Mouse (Mus musculus) embryonic facial prominence, embryonic 12.5 days (tissue): ENCODE data around the gene B4galnt2. TPM values are rescaled to one million over a fixed set of nuclear protein-coding genes. Genes with fewer than 3 reads are reported as not detected.
A peak's percentile ranks its signal among the peaks of the same experiment; 100 is the strongest.

Source experiments
- ATAC-seq: fragments of 200-750 bp; cut with Nextera tagmentation; 2 replicates; pipeline ENCODE4 v1.8.0; 2017; ENCODE audit not compliant: insufficient number of reproducible peaks, insufficient read depth, low FRiP score, low TSS enrichment
- H3K27ac ChIP-seq: fragments of 300-500 bp; sonication (generic); 2 replicates; pipeline ENCODE4 v1.5.1; 2016; ENCODE audit warnings: mild to moderate bottlenecking
- H3K27me3 ChIP-seq: fragments of 300-500 bp; sonication (generic); 2 replicates; pipeline ENCODE4 v1.6.1; 2016; ENCODE audit warnings: mild to moderate bottlenecking, moderate library complexity
- H3K36me3 ChIP-seq: fragments of 300-500 bp; sonication (generic); 2 replicates; pipeline ENCODE4 v1.6.1; 2016; ENCODE audit warnings: mild to moderate bottlenecking
- H3K4me1 ChIP-seq: fragments of 300-500 bp; sonication (generic); 2 replicates; pipeline ENCODE4 v1.6.1; 2016
- H3K4me2 ChIP-seq: fragments of 300-500 bp; sonication (generic); replicated peaks from 2 replicates; pipeline ENCODE4 v1.6.1; 2016; ENCODE audit warnings: mild to moderate bottlenecking, moderate library complexity
- H3K4me3 ChIP-seq: fragments of 300-500 bp; sonication (generic); 2 replicates; pipeline ENCODE4 v1.5.1; 2016; ENCODE audit warnings: mild to moderate bottlenecking
- H3K9ac ChIP-seq: fragments of 300-500 bp; sonication (generic); 2 replicates; pipeline ENCODE4 v1.6.1; 2016; ENCODE audit warnings: mild to moderate bottlenecking, moderate library complexity
- H3K9me3 ChIP-seq: fragments of 300-500 bp; sonication (generic); 2 replicates; pipeline ENCODE4 v1.6.1; 2016; ENCODE audit warnings: mild to moderate bottlenecking, moderate library complexity
- WGBS: fragments of 180-500 bp; shearing (Covaris S2); methylation state at CpG from one replicate; pipeline ENCODE4 v1.1.7; 2016; 5-methylcytosine and 5-hydroxymethylcytosine counted together
- polyA plus RNA-seq: library from polyadenylated mRNA; unstranded; fragments of >200 nt; fragmentation: Nextera tagmentation; extraction: Ambion mirVana; gene quantifications from 2 replicates; pipeline ENCODE4 v1.2.1, GENCODE M21; 2016

The B4galnt2 gene
- polyA plus RNA-seq, 1 experiment from 2014 or later = not detected

GRCm38 (mm10) chr11:95829526-95830050, 85.1 kb downstream of the B4galnt2 start:
- Histone ChIP-seq H3K4me1 (peaks cover 32% of the 10 kb centered on the region), H3K4me3 (peak overlapping the region; percentile 25; the same call in 1 of the 2 replicates)
- WGBS = 26% methylated on average over 4 of the region's 4 CpGs

GRCm38 (mm10) chr11:95828181-95828964, 86.3 kb downstream of the B4galnt2 start:
- H3K4me3 ChIP-seq = no peak overlapping the region
- no peaks in the 10 kb centered on the region for H3K9me3 ChIP-seq
- no peak overlapping the region for H3K27ac ChIP-seq
- peaks cover 92% of the 10 kb centered on the region for H3K27me3 ChIP-seq
- H3K4me1 ChIP-seq = peaks cover 24% of the 10 kb centered on the region
- 75% methylated on average over 11 of the region's 11 CpGs for whole genome bisulfite sequencing
- H3K36me3 ChIP-seq = no peaks in the 10 kb centered on the region
- no peak overlapping the region for H3K4me2 ChIP-seq
- no peak overlapping the region for H3K9ac ChIP-seq
- no peak for ATAC-seq

More at GRCm38 (mm10) chr11:95829526-95830050, 85.1 kb downstream of the B4galnt2 start:
- H3K9me3 ChIP-seq = no peaks in the 10 kb centered on the region
- H3K9ac ChIP-seq = peak overlapping the region; percentile 27; the same call in 1 of the 2 replicates
- H3K4me2 ChIP-seq = no peak overlapping the region
- H3K27me3 ChIP-seq = peaks cover 98% of the 10 kb centered on the region
- no peak overlapping the region for H3K27ac ChIP-seq
- no peaks in the 10 kb centered on the region for H3K36me3 ChIP-seq
- no peak for ATAC-seq

GRCm38 (mm10) chr11:95827464-95828085, 87.1 kb downstream of the B4galnt2 start:
- H3K27me3 ChIP-seq = peaks cover 90% of the 10 kb centered on the region
- ATAC-seq = no peak

GRCm38 (mm10) chr11:95827168-95827447, 87.6 kb downstream of the B4galnt2 start:
- H3K36me3 ChIP-seq = no peaks in the 10 kb centered on the region
- no peak overlapping the region for H3K4me2 ChIP-seq
- H3K4me3 ChIP-seq = no peak overlapping the region
- 24% methylated on average over 3 of the region's 3 CpGs for WGBS
- H3K9ac ChIP-seq = no peak overlapping the region
- H3K9me3 ChIP-seq = no peaks in the 10 kb centered on the region
- ATAC-seq = no peak
- H3K27me3 ChIP-seq = peaks cover 88% of the 10 kb centered on the region
- H3K27ac ChIP-seq = no peak overlapping the region
- H3K4me1 ChIP-seq = peaks cover 24% of the 10 kb centered on the region

More at GRCm38 (mm10) chr11:95827464-95828085, 87.1 kb downstream of the B4galnt2 start:
- Histone ChIP-seq H3K4me2 (no peak overlapping the region), H3K4me3 (no peak overlapping the region), H3K9ac (no peak overlapping the region), H3K4me1 (peaks cover 24% of the 10 kb centered on the region), H3K9me3 (no peaks in the 10 kb centered on the region), H3K27ac (no peak overlapping the region), H3K36me3 (no peaks in the 10 kb centered on the region)
- WGBS = 13% methylated on average over 3 of the region's 3 CpGs

GRCm38 (mm10) chr11:95826317-95827167, 88.1 kb downstream of the B4galnt2 start:
- Histone ChIP-seq H3K9me3 (no peaks in the 10 kb centered on the region), H3K27ac (no peak overlapping the region), H3K36me3 (no peaks in the 10 kb centered on the region), H3K9ac (no peak overlapping the region), H3K27me3 (peaks cover 82% of the 10 kb centered on the region), H3K4me2 (no peak overlapping the region), H3K4me3 (no peak overlapping the region), H3K4me1 (peaks cover 24% of the 10 kb centered on the region)
- WGBS = 55% methylated on average over 6 of the region's 6 CpGs
- no peak for ATAC-seq

- Histone ChIP-seq H3K9ac (no peak overlapping the region), H3K4me2 (no peak overlapping the region), H3K36me3 (no peaks in the 10 kb centered on the region), H3K4me3 (no peak overlapping the region), H3K4me1 (peaks cover 17% of the 10 kb centered on the region), H3K9me3 (no peaks in the 10 kb centered on the region), H3K27ac (no peak overlapping the region), H3K27me3 (peaks cover 73% of the 10 kb centered on the region)
- ATAC-seq = no peak
- 51% methylated on average over 3 of the region's 3 CpGs for WGBS
Observed at GRCm38 (mm10) chr11:95825625-95826024, 89.1 kb downstream of the B4galnt2 start.

- Histone ChIP-seq H3K4me3 (peak overlapping the region; percentile 72), H3K36me3 (no peaks in the 10 kb centered on the region), H3K4me2 (peak overlapping the region; percentile 96), H3K27me3 (peaks cover 65% of the 10 kb centered on the region), H3K9me3 (no peaks in the 10 kb centered on the region), H3K4me1 (peaks cover 10% of the 10 kb centered on the region; the same call in 1 of the 2 replicates), H3K27ac (no peak overlapping the region), H3K9ac (peak overlapping the region; percentile 64)
- 2% methylated on average over 11 of the region's 11 CpGs for WGBS
- ATAC-seq = no peak
Observed at GRCm38 (mm10) chr11:95824877-95825243, 89.8 kb downstream of the B4galnt2 start.

- WGBS = under 1% methylated on average over 73 of the region's 78 CpGs
- H3K4me1 ChIP-seq = peaks cover 10% of the 10 kb centered on the region; the same call in 1 of the 2 replicates
- no peaks in the 10 kb centered on the region for H3K36me3 ChIP-seq
- H3K4me3 ChIP-seq = peak within 1 kb of the TSS; percentile 72
- peak within 1 kb of the TSS; percentile 64 for H3K9ac ChIP-seq
- ATAC-seq = peak; percentile 90
- H3K4me2 ChIP-seq = peak within 1 kb of the TSS; percentile 96
- no peaks in the 10 kb centered on the region for H3K9me3 ChIP-seq
- H3K27me3 ChIP-seq = peaks cover 59% of the 10 kb centered on the region
- H3K27ac ChIP-seq = no peak within 1 kb of the TSS
Observed at GRCm38 (mm10) chr11:95824071-95824876, 90.4 kb downstream of the B4galnt2 start, which contains the start of gene Phospho1. TSS of gene Phospho1 (plus strand) at chr11:95824499.

GRCm38 (mm10) chr11:95822437-95822836, 92.3 kb downstream of the B4galnt2 start:
- 96% methylated on average over 4 of the region's 4 CpGs for WGBS
- no peak overlapping the region for H3K27ac ChIP-seq
- ATAC-seq = no peak
- no peak overlapping the region for H3K9ac ChIP-seq
- H3K4me2 ChIP-seq = no peak overlapping the region
- H3K27me3 ChIP-seq = peaks cover 43% of the 10 kb centered on the region
- peaks cover 10% of the 10 kb centered on the region; the same call in 1 of the 2 replicates for H3K4me1 ChIP-seq
- H3K36me3 ChIP-seq = no peaks in the 10 kb centered on the region
- no peak overlapping the region for H3K4me3 ChIP-seq
- no peaks in the 10 kb centered on the region for H3K9me3 ChIP-seq

- H3K9ac ChIP-seq = no peak overlapping the region
- no peak for ATAC-seq
- H3K4me2 ChIP-seq = no peak overlapping the region
- peaks cover 33% of the 10 kb centered on the region for H3K27me3 ChIP-seq
- H3K4me3 ChIP-seq = no peak overlapping the region
- no peak overlapping the region for H3K27ac ChIP-seq
- 79% methylated on average over 3 of the region's 3 CpGs for WGBS
- no peaks in the 10 kb centered on the region for H3K36me3 ChIP-seq
- H3K9me3 ChIP-seq = no peaks in the 10 kb centered on the region
- peaks cover 10% of the 10 kb centered on the region; the same call in 1 of the 2 replicates for H3K4me1 ChIP-seq
Observed at GRCm38 (mm10) chr11:95821511-95821910, 93.2 kb downstream of the B4galnt2 start.

- no peaks in the 10 kb centered on the region for H3K9me3 ChIP-seq
- no peak for ATAC-seq
- H3K4me1 ChIP-seq = no peaks in the 10 kb centered on the region
- H3K4me3 ChIP-seq = no peak overlapping the region
- no peak overlapping the region for H3K27ac ChIP-seq
- WGBS = 84% methylated on average over 8 of the region's 8 CpGs
- H3K9ac ChIP-seq = no peak overlapping the region
- H3K36me3 ChIP-seq = no peaks in the 10 kb centered on the region
- peaks cover 13% of the 10 kb centered on the region for H3K27me3 ChIP-seq
- no peak overlapping the region for H3K4me2 ChIP-seq
Observed at GRCm38 (mm10) chr11:95819138-95819537, 95.6 kb downstream of the B4galnt2 start.
